Mouse (Mus musculus): ENCODE data around the gene Fcgbp. TPM values are rescaled to one million over a fixed set of nuclear protein-coding genes. Genes with fewer than 3 reads are reported as not detected.

Gene Fcgbp
- total RNA-seq (2021) = 1 to 10 TPM in 1 of 2 experiments, under 1 TPM in 1; 0.89 to 1.7 TPM
- long read RNA-seq = 0 reads

- DNase-seq (ENCODE audit: low spot score in 2 of 2) = no peak
These were observed at the start of gene Fcgbp for GRCm38 (mm10) chr7:28070531-28071298. Gene Fcgbp, plus strand, starts transcription at chr7:28071236.

- no peak for DNase-seq (ENCODE audit: low spot score in 2 of 2)
These were observed 26.5 kb upstream of the Fcgbp start for GRCm38 (mm10) chr7:28044524-28044923.

- DNase-seq (ENCODE audit: low spot score in 2 of 2) = peak; percentile 98 to 99
These were observed 21.3 kb upstream of the Fcgbp start, which contains the start of gene Psmc4 for GRCm38 (mm10) chr7:28049476-28050409. Gene Psmc4, minus strand, starts transcription at chr7:28050101.

- DNase-seq (ENCODE audit: low spot score in 2 of 2) = no peak
These were observed 20.5 kb upstream of the Fcgbp start for GRCm38 (mm10) chr7:28050584-28050983.

- DNase-seq (ENCODE audit: low spot score in 2 of 2) = no peak
These were observed 17.7 kb upstream of the Fcgbp start for GRCm38 (mm10) chr7:28053046-28053930.

GRCm38 (mm10) chr7:28059972-28060371 lies 11.1 kb upstream of the Fcgbp start:
- no peak for DNase-seq (ENCODE audit: low spot score in 2 of 2)

GRCm38 (mm10) chr7:28068661-28069060 lies 2.4 kb upstream of the Fcgbp start:
- DNase-seq (ENCODE audit: low spot score in 2 of 2) = no peak

GRCm38 (mm10) chr7:28069546-28070172 lies 1.4 kb upstream of the Fcgbp start:
- no peak for DNase-seq (ENCODE audit: low spot score in 2 of 2)

GRCm38 (mm10) chr7:28084215-28084614 lies 13.2 kb downstream of the Fcgbp start:
- DNase-seq (ENCODE audit: low spot score in 2 of 2) = peak; percentile 37 to 43

GRCm38 (mm10) chr7:28086236-28086635 lies 15.2 kb downstream of the Fcgbp start:
- no peak for DNase-seq (ENCODE audit: low spot score in 2 of 2)

- peak in 1 of 2 experiments; percentile 4 for DNase-seq (ENCODE audit: low spot score in 2 of 2)
These were observed 22.5 kb downstream of the Fcgbp start for GRCm38 (mm10) chr7:28093541-28093940.

GRCm38 (mm10) chr7:28099101-28099500 lies 28.1 kb downstream of the Fcgbp start:
- DNase-seq (ENCODE audit: low spot score in 2 of 2) = peak in 1 of 2 experiments; percentile 3

GRCm38 (mm10) chr7:28100596-28101590 lies 29.9 kb downstream of the Fcgbp start:
- peak; percentile 53 to 54 for DNase-seq (ENCODE audit: low spot score in 2 of 2)

- peak; percentile 24 to 34 for DNase-seq (ENCODE audit: low spot score in 2 of 2)
These were observed 31.9 kb downstream of the Fcgbp start for GRCm38 (mm10) chr7:28102936-28103335.

- no peak for DNase-seq (ENCODE audit: low spot score in 2 of 2)
These were observed 33.6 kb downstream of the Fcgbp start for GRCm38 (mm10) chr7:28104670-28105069.

GRCm38 (mm10) chr7:28106241-28106640 lies 35.2 kb downstream of the Fcgbp start:
- no peak for DNase-seq (ENCODE audit: low spot score in 2 of 2)

GRCm38 (mm10) chr7:28114648-28115047 lies 43.6 kb downstream of the Fcgbp start:
- DNase-seq (ENCODE audit: low spot score in 2 of 2) = no peak

GRCm38 (mm10) chr7:28129166-28129565 lies 58.1 kb downstream of the Fcgbp start, which contains the start of gene 9530053A07Rik:
Gene 9530053A07Rik, plus strand, starts transcription at chr7:28129466.
- no peak for DNase-seq (ENCODE audit: low spot score in 2 of 2)

GRCm38 (mm10) chr7:28137613-28138012 lies 66.6 kb downstream of the Fcgbp start:
- DNase-seq (ENCODE audit: low spot score in 2 of 2) = peak; percentile 62 to 65

Measured in layer of hippocampus, postnatal 10 days (tissue).